Mouse (Mus musculus) ES-Bruce4 (cell line): ENCODE measurements around the gene Uaca. TPM values are rescaled to one million over a fixed set of nuclear protein-coding genes. Genes with fewer than 3 reads are reported as not detected.

Experiments
- H3K27ac ChIP-seq: 2 replicates; pipeline ENCODE4 v1.5.1; 2012; ENCODE audit warnings: low read length, inconsistent platforms; ENCODE audit not compliant: insufficient read depth
- H3K27me3 ChIP-seq: 2 replicates; pipeline ENCODE4 v1.6.1; 2012; ENCODE audit warnings: mild to moderate bottlenecking, low read length, inconsistent platforms; ENCODE audit not compliant: control insufficient read depth, poor library complexity, insufficient read depth, severe bottlenecking
- H3K36me3 ChIP-seq: 2 replicates; pipeline ENCODE4 v1.6.1; 2012; ENCODE audit warnings: inconsistent platforms, mild to moderate bottlenecking, low read length, moderate library complexity; ENCODE audit not compliant: control insufficient read depth, poor library complexity, insufficient read depth, severe bottlenecking
- H3K4me1 ChIP-seq: one replicate; pipeline ENCODE4 v1.8.1; 2011; ENCODE audit warnings: low read length; ENCODE audit not compliant: control insufficient read depth, insufficient read depth
- H3K4me3 ChIP-seq: 2 replicates; pipeline ENCODE4 v1.5.1; 2011; ENCODE audit warnings: low read depth, mild to moderate bottlenecking, low read length
- H3K9ac ChIP-seq: 2 replicates; pipeline ENCODE4 v1.6.1; 2012; ENCODE audit warnings: low read depth, mild to moderate bottlenecking, inconsistent platforms; ENCODE audit not compliant: poor library complexity, severe bottlenecking
- H3K9me3 ChIP-seq: replicated peaks from 2 replicates; pipeline ENCODE4 v1.6.1; 2012; ENCODE audit warnings: mild to moderate bottlenecking, low read length, inconsistent platforms; ENCODE audit not compliant: control insufficient read depth, poor library complexity, insufficient read depth, severe bottlenecking
- CTCF ChIP-seq: IDR thresholded peaks from one replicate; pipeline ENCODE4 v1.8.1; 2011; ENCODE audit warnings: low read depth, low read length
- EP300 ChIP-seq: IDR thresholded peaks from 2 replicates; pipeline ENCODE4 v1.6.1; 2011; ENCODE audit warnings: low read depth, low read length; ENCODE audit not compliant: insufficient read depth
- POLR2A ChIP-seq: IDR thresholded peaks from one replicate; pipeline ENCODE4 v1.8.1; 2011; ENCODE audit warnings: low read length; ENCODE audit not compliant: insufficient read depth
- polyA plus RNA-seq: library from polyadenylated mRNA; stranded (reverse); fragments of >200 nt; gene quantifications from 2 replicates; pipeline ENCODE4 v1.2.4, GENCODE M21; 2011; ENCODE audit warnings: low read depth; ENCODE audit not compliant: missing spikeins, insufficient read depth, insufficient read length

The Uaca gene
- 29.7 and 31.0 TPM in 2 replicates for polyA plus RNA-seq

DNA sequence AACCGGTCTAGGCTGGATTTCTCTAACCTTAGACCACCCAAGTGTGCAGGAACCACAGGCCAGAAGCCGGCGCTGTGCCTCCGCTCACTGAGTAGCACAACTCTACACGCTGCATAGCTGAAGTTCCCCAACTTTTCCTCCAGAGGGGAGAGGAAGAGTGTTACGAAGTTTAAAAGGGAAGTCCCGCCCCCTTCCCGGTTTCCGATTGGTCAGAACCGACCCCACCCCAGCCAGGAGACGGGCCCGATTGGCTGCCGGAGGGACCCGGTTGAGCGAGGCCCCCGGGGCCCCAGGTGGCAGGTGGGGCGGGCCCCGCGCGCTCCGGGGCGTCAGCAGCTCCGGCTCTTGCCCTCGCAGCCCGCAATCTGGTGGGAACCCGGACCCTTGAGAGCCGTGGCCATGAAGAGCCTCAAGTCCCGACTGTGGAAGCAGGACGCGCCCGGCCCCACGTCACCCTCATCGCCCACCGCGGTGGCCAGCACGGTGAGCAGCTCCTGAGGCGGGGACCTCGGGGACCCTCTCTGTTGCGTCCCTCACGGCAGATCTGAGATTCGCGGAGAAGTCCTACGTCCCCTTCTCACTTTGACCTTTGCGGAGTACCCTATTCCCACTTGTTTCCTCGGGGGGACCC is at the start of gene Uaca:
Gene Uaca (plus strand): TSS at position 333 of the 631 bp plus-strand sequence.
- Histone ChIP-seq H3K9me3 (no peaks in the 10 kb centered on the region), H3K27me3 (no peaks in the 10 kb centered on the region), H3K4me3 (peak within 1 kb of the TSS; percentile 92), H3K36me3 (no peaks in the 10 kb centered on the region), H3K27ac (peak within 1 kb of the TSS; percentile 55), H3K9ac (peak within 1 kb of the TSS; percentile 86), H3K4me1 (no peaks in the 10 kb centered on the region)
- TF ChIP-seq EP300 (no peak), CTCF (peak; percentile 38), POLR2A (peak; percentile 11)

DNA sequence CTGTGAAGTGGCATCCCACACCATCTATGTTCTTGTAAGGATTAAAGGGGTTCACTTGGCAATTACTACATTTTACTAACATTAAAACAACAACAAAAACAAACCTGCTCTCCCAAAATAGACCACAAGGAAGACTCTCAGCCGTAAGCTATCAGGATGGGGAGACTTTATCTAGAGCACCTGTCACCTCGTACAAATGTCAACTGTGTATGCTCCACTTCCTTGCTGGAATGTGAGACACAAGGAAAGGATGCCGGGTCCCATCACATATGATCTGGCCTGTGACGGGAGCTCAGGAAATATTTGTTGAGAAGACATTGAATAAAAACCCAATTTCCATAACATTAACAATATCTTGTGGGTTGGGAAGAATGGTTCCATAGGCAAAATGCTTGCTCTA is 49.4 kb upstream of the Uaca start:
- no peaks in the 10 kb centered on the region for H3K36me3 ChIP-seq

DNA sequence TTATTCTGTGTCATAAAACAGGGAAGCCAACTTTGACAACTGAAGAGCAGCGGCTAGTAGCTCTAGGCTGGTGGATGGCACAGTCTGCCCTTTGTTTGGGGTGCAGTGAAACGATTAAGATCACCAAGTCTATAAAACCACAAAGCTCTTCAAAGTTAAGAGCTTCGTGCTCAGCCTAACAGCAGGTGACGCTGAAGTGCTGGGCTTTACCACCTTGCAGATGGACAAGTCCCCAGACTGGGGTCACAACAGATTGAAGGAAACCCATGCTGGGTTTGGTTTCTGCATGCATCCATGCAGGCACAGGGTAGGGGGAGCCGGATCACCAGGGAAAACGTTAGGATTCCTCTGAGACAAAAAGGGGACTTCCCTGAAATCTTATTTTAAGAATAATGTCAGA is 47.8 kb upstream of the Uaca start:
- no peaks in the 10 kb centered on the region for H3K4me1 ChIP-seq
- no peaks in the 10 kb centered on the region for H3K27me3 ChIP-seq
- no peaks in the 10 kb centered on the region for H3K36me3 ChIP-seq
- no peak overlapping the region for H3K4me3 ChIP-seq
- no peaks in the 10 kb centered on the region for H3K9me3 ChIP-seq
- TF ChIP-seq EP300 = no peak
- no peak for TF ChIP-seq POLR2A
- no peak for TF ChIP-seq CTCF
- no peak overlapping the region for H3K27ac ChIP-seq
- no peak overlapping the region for H3K9ac ChIP-seq

More for the DNA sequence above, 49.4 kb upstream of the Uaca start:
- Histone ChIP-seq H3K27ac (no peak overlapping the region), H3K27me3 (no peaks in the 10 kb centered on the region), H3K9ac (no peak overlapping the region), H3K9me3 (no peaks in the 10 kb centered on the region), H3K4me1 (no peaks in the 10 kb centered on the region), H3K4me3 (no peak overlapping the region)
- TF ChIP-seq CTCF = no peak
- TF ChIP-seq EP300 = no peak
- no peak for TF ChIP-seq POLR2A

GRCm38 (mm10) chr9:60747672-60748071 is 46.7 kb upstream of the Uaca start:
- no peak overlapping the region for H3K27ac ChIP-seq
- H3K27me3 ChIP-seq = no peaks in the 10 kb centered on the region
- no peak overlapping the region for H3K4me3 ChIP-seq
- H3K9ac ChIP-seq = no peak overlapping the region
- no peaks in the 10 kb centered on the region for H3K4me1 ChIP-seq
- no peak for TF ChIP-seq EP300
- TF ChIP-seq POLR2A = no peak
- no peak for TF ChIP-seq CTCF
- H3K9me3 ChIP-seq = no peaks in the 10 kb centered on the region
- no peaks in the 10 kb centered on the region for H3K36me3 ChIP-seq

GRCm38 (mm10) chr9:60748191-60748590 is 46.2 kb upstream of the Uaca start:
- H3K9me3 ChIP-seq = no peaks in the 10 kb centered on the region
- no peak for TF ChIP-seq EP300
- no peak for TF ChIP-seq CTCF
- no peak for TF ChIP-seq POLR2A
- no peaks in the 10 kb centered on the region for H3K27me3 ChIP-seq
- H3K36me3 ChIP-seq = no peaks in the 10 kb centered on the region
- no peak overlapping the region for H3K27ac ChIP-seq
- no peaks in the 10 kb centered on the region for H3K4me1 ChIP-seq
- H3K4me3 ChIP-seq = no peak overlapping the region
- H3K9ac ChIP-seq = no peak overlapping the region

GRCm38 (mm10) chr9:60749105-60749504 is 45.2 kb upstream of the Uaca start:
- TF ChIP-seq POLR2A (no peak), CTCF (peak; percentile 44)
- H3K4me1 ChIP-seq = no peaks in the 10 kb centered on the region
- no peaks in the 10 kb centered on the region for H3K36me3 ChIP-seq

More at GRCm38 (mm10) chr9:60749105-60749504, 45.2 kb upstream of the Uaca start:
- no peaks in the 10 kb centered on the region for H3K9me3 ChIP-seq
- no peak overlapping the region for H3K9ac ChIP-seq
- no peak overlapping the region for H3K4me3 ChIP-seq
- no peaks in the 10 kb centered on the region for H3K27me3 ChIP-seq
- H3K27ac ChIP-seq = no peak overlapping the region
